Mouse (Mus musculus) embryonic facial prominence, embryonic 14.5 days (tissue): ENCODE data around the gene Rrp7a. TPM values are rescaled to one million over a fixed set of nuclear protein-coding genes. Genes with fewer than 3 reads are reported as not detected.
A peak's percentile ranks its signal among the peaks of the same experiment; 100 is the strongest.

Source experiments
- ATAC-seq: fragments of 200-750 bp; cut with Nextera tagmentation; 2 replicates; pipeline ENCODE4 v1.8.0; 2017; ENCODE audit warnings: low read depth, moderate number of reproducible peaks, moderate TSS enrichment
- DNase-seq: peaks from one replicate; pipeline ENCODE4 v3.0.0-alpha.2; 2015; ENCODE audit warnings: low spot score
- H3K27ac ChIP-seq: fragments of 300-500 bp; sonication (generic); replicated peaks from 2 replicates; pipeline ENCODE4 v1.5.1; 2014; ENCODE audit warnings: low read depth, mild to moderate bottlenecking, low read length, moderate library complexity
- H3K27me3 ChIP-seq: fragments of 300-500 bp; sonication (generic); replicated peaks from 2 replicates; pipeline ENCODE4 v1.6.1; 2014; ENCODE audit warnings: low read length; ENCODE audit not compliant: control insufficient read depth, insufficient read depth
- H3K36me3 ChIP-seq: fragments of 300-500 bp; sonication (generic); 2 replicates; pipeline ENCODE4 v1.6.1; 2014; ENCODE audit warnings: low read length, mixed read lengths; ENCODE audit not compliant: control insufficient read depth, insufficient read depth
- H3K4me1 ChIP-seq: fragments of 300-500 bp; sonication (generic); 2 replicates; pipeline ENCODE4 v1.6.1; 2014; ENCODE audit warnings: antibody characterized with exemption, low read length; ENCODE audit not compliant: control insufficient read depth, insufficient read depth
- H3K4me2 ChIP-seq: fragments of 300-500 bp; sonication (generic); 2 replicates; pipeline ENCODE4 v1.6.1; 2014; ENCODE audit warnings: low read depth, mild to moderate bottlenecking, low read length, moderate library complexity, mixed read lengths
- H3K4me3 ChIP-seq: fragments of 300-500 bp; sonication (generic); 2 replicates; pipeline ENCODE4 v1.5.1; 2014; ENCODE audit warnings: low read depth, mild to moderate bottlenecking, low read length
- H3K9ac ChIP-seq: fragments of 300-500 bp; sonication (generic); 2 replicates; pipeline ENCODE4 v1.6.1; 2014; ENCODE audit warnings: low read depth, mild to moderate bottlenecking, low read length, moderate library complexity, mixed read lengths
- H3K9me3 ChIP-seq: fragments of 300-500 bp; sonication (generic); 2 replicates; pipeline ENCODE4 v1.6.1; 2016; ENCODE audit warnings: low read length; ENCODE audit not compliant: control insufficient read depth
- WGBS: fragments of 180-500 bp; shearing (Covaris S2); extraction: QIAGEN DNeasy Blood & Tissue Kit; methylation state at CpG from one replicate; pipeline ENCODE4 v1.1.7; 2014; 5-methylcytosine and 5-hydroxymethylcytosine counted together
- polyA plus RNA-seq: library from polyadenylated mRNA; unstranded; fragments of >200 nt; fragmentation: Nextera tagmentation; extraction: Ambion mirVana; gene quantifications from 2 replicates; pipeline ENCODE4 v1.2.1, GENCODE M21; 2014

Rrp7a gene
- polyA plus RNA-seq, 1 experiment from 2014 or later: 63.0 TPM

- 83% methylated on average over 2 of the region's 2 CpGs for WGBS
Observed at GRCm38 (mm10) chr15:83093687-83094086, 28.9 kb downstream of the Rrp7a start.

GRCm38 (mm10) chr15:83090874-83091273 lies 31.7 kb downstream of the Rrp7a start:
- H3K27ac ChIP-seq: no peak overlapping the region
- H3K36me3 ChIP-seq: no peaks in the 10 kb centered on the region
- ATAC-seq (peak; percentile 34; the same call in 1 of the 2 replicates), DNase-seq (peak; percentile 72)
- 47% methylated on average over 3 of the region's 3 CpGs for WGBS
- no peaks in the 10 kb centered on the region for H3K4me1 ChIP-seq
- H3K4me2 ChIP-seq: no peak overlapping the region
- H3K4me3 ChIP-seq: no peak overlapping the region
- no peak overlapping the region for H3K9ac ChIP-seq
- H3K9me3 ChIP-seq: no peaks in the 10 kb centered on the region
- H3K27me3 ChIP-seq: peaks cover 7% of the 10 kb centered on the region

More at GRCm38 (mm10) chr15:83093687-83094086, 28.9 kb downstream of the Rrp7a start:
- Histone ChIP-seq H3K36me3 (no peaks in the 10 kb centered on the region), H3K27me3 (peaks cover 8% of the 10 kb centered on the region), H3K4me1 (0 out of 2 replicates have a peak, but pooled peaks cover under 1% of the 10 kb centered on the region), H3K9ac (no peak overlapping the region), H3K27ac (no peak overlapping the region), H3K4me2 (no peak overlapping the region), H3K9me3 (no peaks in the 10 kb centered on the region), H3K4me3 (no peak overlapping the region)
- ATAC-seq (no peak), DNase-seq (no peak)

- Histone ChIP-seq H3K9me3 (no peaks in the 10 kb centered on the region), H3K27ac (no peak within 1 kb of the TSS), H3K9ac (no peak within 1 kb of the TSS), H3K36me3 (no peaks in the 10 kb centered on the region), H3K4me1 (no peaks in the 10 kb centered on the region), H3K4me2 (peak within 1 kb of the TSS; percentile 36), H3K27me3 (peaks cover 7% of the 10 kb centered on the region), H3K4me3 (no peak within 1 kb of the TSS)
- WGBS: 13% methylated on average over 7 of the region's 7 CpGs
- ATAC-seq (no peak), DNase-seq (no peak)
Observed at GRCm38 (mm10) chr15:83089429-83089605, 33.3 kb downstream of the Rrp7a start, which contains the start of gene Serhl. Serhl (plus strand) TSS chr15:83089506.

GRCm38 (mm10) chr15:83088495-83089428 lies 33.8 kb downstream of the Rrp7a start:
- peak; percentile 43 for DNase-seq

GRCm38 (mm10) chr15:83086636-83087328 lies 35.8 kb downstream of the Rrp7a start:
- no peaks in the 10 kb centered on the region for H3K4me1 ChIP-seq
- H3K9me3 ChIP-seq: no peaks in the 10 kb centered on the region
- no peaks in the 10 kb centered on the region for H3K36me3 ChIP-seq
- H3K9ac ChIP-seq: no peak overlapping the region
- WGBS: 85% methylated on average over 13 of the region's 13 CpGs
- no peak overlapping the region for H3K4me3 ChIP-seq
- H3K27ac ChIP-seq: no peak overlapping the region
- H3K27me3 ChIP-seq: peaks cover 7% of the 10 kb centered on the region
- no peak for DNase-seq
- no peak for ATAC-seq
- H3K4me2 ChIP-seq: no peak overlapping the region

More at GRCm38 (mm10) chr15:83088495-83089428, 33.8 kb downstream of the Rrp7a start:
- H3K27me3 ChIP-seq: peaks cover 7% of the 10 kb centered on the region
- H3K4me3 ChIP-seq: no peak overlapping the region
- ATAC-seq: 0 out of 2 replicates have a peak, but pooled peaks have one; percentile 27
- H3K4me2 ChIP-seq: peak overlapping the region; percentile 36
- H3K4me1 ChIP-seq: no peaks in the 10 kb centered on the region
- WGBS: 8% methylated on average over 23 of the region's 27 CpGs
- H3K9me3 ChIP-seq: no peaks in the 10 kb centered on the region
- no peak overlapping the region for H3K27ac ChIP-seq
- H3K9ac ChIP-seq: no peak overlapping the region
- no peaks in the 10 kb centered on the region for H3K36me3 ChIP-seq

GRCm38 (mm10) chr15:83085901-83086300 lies 36.7 kb downstream of the Rrp7a start:
- WGBS: 34% methylated on average over 7 of the region's 7 CpGs
- Histone ChIP-seq H3K27me3 (peaks cover 7% of the 10 kb centered on the region), H3K36me3 (no peaks in the 10 kb centered on the region), H3K4me1 (no peaks in the 10 kb centered on the region), H3K9ac (no peak overlapping the region), H3K27ac (no peak overlapping the region), H3K9me3 (no peaks in the 10 kb centered on the region), H3K4me3 (no peak overlapping the region), H3K4me2 (no peak overlapping the region)
- no peak for DNase-seq
- ATAC-seq: no peak

- peak; percentile 77 for ATAC-seq
- no peak overlapping the region for H3K27ac ChIP-seq
- peaks cover 4% of the 10 kb centered on the region for H3K27me3 ChIP-seq
- H3K4me3 ChIP-seq: no peak overlapping the region
- DNase-seq: peak; percentile 91
- no peaks in the 10 kb centered on the region for H3K9me3 ChIP-seq
- WGBS: 43% methylated on average over 13 of the region's 13 CpGs
- H3K4me2 ChIP-seq: 0 out of 2 replicates have a peak overlapping the region, but pooled peaks have one; percentile 2
- H3K9ac ChIP-seq: no peak overlapping the region
- H3K4me1 ChIP-seq: no peaks in the 10 kb centered on the region
- H3K36me3 ChIP-seq: no peaks in the 10 kb centered on the region
Observed at GRCm38 (mm10) chr15:83084022-83084640, 38.5 kb downstream of the Rrp7a start.

- ATAC-seq (no peak), DNase-seq (no peak)
- H3K9ac ChIP-seq: no peak overlapping the region
- H3K27me3 ChIP-seq: no peaks in the 10 kb centered on the region
- WGBS: 59% methylated on average over 5 of the region's 5 CpGs
- H3K27ac ChIP-seq: no peak overlapping the region
- no peaks in the 10 kb centered on the region for H3K4me1 ChIP-seq
- H3K4me2 ChIP-seq: 0 out of 2 replicates have a peak overlapping the region, but pooled peaks have one; percentile 2
- no peaks in the 10 kb centered on the region for H3K9me3 ChIP-seq
- no peaks in the 10 kb centered on the region for H3K36me3 ChIP-seq
- no peak overlapping the region for H3K4me3 ChIP-seq
Observed at GRCm38 (mm10) chr15:83083530-83083929, 39.1 kb downstream of the Rrp7a start.
